Mouse (Mus musculus) megakaryocyte, embryonic 14.5 days (primary cell): ENCODE results near the gene Hace1.

Experiments used
- FLI1 ChIP-seq: IDR thresholded peaks from 2 replicates; pipeline ENCODE4 v1.6.1; 2012; ENCODE audit warnings: low read length, inconsistent platforms, mixed read lengths
- GATA1 ChIP-seq: IDR thresholded peaks from 3 replicates; pipeline ENCODE4 v1.6.1; 2012; ENCODE audit warnings: mixed read lengths, low read length, inconsistent platforms, borderline replicate concordance

GRCm38 (mm10) chr10:45694931-45695330 is 117.3 kb downstream of the Hace1 start:
- TF ChIP-seq FLI1 (no peak), GATA1 (no peak)
